Mouse (Mus musculus): ENCODE measurements around the gene Pde9a. TPM values are rescaled to one million over a fixed set of nuclear protein-coding genes. Genes with fewer than 3 reads are reported as not detected.

The Pde9a gene
- 0.14 TPM for polyA plus RNA-seq (2012; fragmentation: generic; extraction: Trizol)

DNA sequence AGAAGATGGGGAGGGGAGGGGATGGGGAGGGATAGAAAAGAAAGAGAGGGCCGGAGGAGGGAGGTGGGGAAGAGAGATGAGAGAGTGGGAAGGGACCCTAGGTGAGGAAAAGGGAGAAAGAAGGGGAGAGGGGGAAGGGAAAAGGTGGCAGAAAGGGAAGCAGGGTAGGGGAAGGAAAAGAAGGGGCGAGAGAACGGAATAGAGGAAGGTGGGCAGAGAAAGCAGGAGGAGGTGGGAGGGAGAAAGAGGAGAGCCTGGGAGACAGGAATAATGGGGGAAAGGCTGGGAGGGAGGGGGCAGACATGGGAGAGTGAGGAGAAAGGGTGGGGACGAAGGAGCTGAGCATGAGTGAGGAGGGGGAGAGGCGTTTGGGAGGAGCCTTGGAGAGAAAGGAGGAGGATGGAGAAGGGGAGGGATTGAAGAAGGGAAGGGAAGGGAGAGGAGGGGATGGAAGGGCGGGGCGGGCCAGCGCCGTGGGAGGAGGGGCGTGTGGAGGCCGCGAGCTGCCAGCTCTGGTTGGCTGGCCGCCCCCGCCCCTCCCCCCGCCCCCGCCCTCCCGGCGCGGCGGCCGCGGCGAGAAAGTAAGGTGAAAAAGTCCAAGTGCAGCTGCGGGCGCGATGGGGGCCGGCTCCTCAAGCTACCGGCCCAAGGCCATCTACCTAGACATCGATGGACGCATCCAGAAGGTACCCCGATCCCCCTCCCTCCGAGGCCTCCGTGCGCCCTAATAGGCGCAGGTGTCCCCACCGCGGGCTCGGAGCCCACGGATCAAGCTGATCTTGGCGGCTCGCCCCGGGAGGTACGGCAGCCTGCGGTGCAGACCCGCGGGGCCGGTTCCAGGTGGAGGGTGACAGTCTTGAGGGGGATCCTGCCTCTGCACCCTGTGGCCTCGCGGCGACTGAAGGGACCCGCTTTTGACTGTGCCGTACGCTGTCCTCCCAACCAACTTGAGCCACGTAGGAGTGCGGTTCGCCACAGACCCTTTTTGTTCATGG lies at the start of gene Pde9a:
Gene Pde9a (plus strand): TSS at position 540 of the 995 bp plus-strand sequence.
- Histone ChIP-seq H3K27me3 (ENCODE audit: control insufficient read depth, insufficient read depth, insufficient read length) (peaks cover 24% of the 10 kb centered on the region), H3K79me2 (ENCODE audit: control insufficient read depth, insufficient read depth) (no peaks in the 10 kb centered on the region), H3K36me3 (ENCODE audit: control insufficient read depth, insufficient read depth) (no peaks in the 10 kb centered on the region), H3K4me2 (ENCODE audit: low read depth) (peak within 1 kb of the TSS; percentile 12), H3ac (ENCODE audit: control insufficient read depth, insufficient read length) (no peak within 1 kb of the TSS), H3K4me3 (no peak within 1 kb of the TSS)
- no peak for TF ChIP-seq SRF (IDR thresholded peaks at IDR 0.05; ENCODE audit: control insufficient read depth, insufficient read length, low read depth)
- TF ChIP-seq POLR2AphosphoS2 (IDR thresholded peaks at IDR 0.05; ENCODE audit: insufficient read length, low read depth), result no peak
- TF ChIP-seq USF1 (IDR thresholded peaks at IDR 0.05; ENCODE audit: low read depth), result no peak
- no peak for TF ChIP-seq CEBPB (IDR thresholded peaks at IDR 0.05; ENCODE audit: insufficient read depth, poor library complexity, severe bottlenecking)
- TF ChIP-seq TCF3 (IDR thresholded peaks at IDR 0.05; ENCODE audit: insufficient read length, low read depth), result no peak
- no peak for TF ChIP-seq MAX (IDR thresholded peaks at IDR 0.05; ENCODE audit: low read depth)
- no peak for TF ChIP-seq TCF12 (IDR thresholded peaks at IDR 0.05; ENCODE audit: insufficient read depth, poor library complexity, severe bottlenecking)
- no peak for TF ChIP-seq E2F4 (IDR thresholded peaks at IDR 0.05; ENCODE audit: insufficient read depth)
- TF ChIP-seq REST (IDR thresholded peaks at IDR 0.05; ENCODE audit: insufficient read depth, insufficient read length), result no peak

DNA sequence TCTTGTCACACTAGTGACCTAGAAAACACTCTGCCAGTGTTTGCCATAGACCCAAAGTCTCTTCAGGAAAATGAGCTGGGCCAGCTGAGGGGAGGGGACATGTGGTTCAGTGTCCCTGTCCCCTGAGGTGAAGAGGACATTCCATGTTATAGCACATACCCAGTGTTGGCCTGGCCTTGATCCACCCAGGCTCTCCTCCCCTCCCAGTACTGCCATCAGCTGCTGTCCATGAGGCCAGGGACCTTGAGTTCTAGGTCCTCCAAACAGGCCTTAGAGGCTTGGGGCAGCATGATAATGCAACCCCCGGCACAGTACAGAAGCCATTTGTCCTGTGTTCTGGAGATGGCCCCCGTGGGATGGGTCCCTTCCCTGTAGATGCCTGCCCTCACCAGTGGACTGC lies 46.2 kb upstream of the Pde9a start:
- Histone ChIP-seq H3K36me3 (ENCODE audit: control insufficient read depth, insufficient read depth) (no peaks in the 10 kb centered on the region), H3K4me3 (no peak overlapping the region), H3K27me3 (ENCODE audit: control insufficient read depth, insufficient read depth, insufficient read length) (peaks cover 50% of the 10 kb centered on the region), H3K4me2 (ENCODE audit: low read depth) (no peak overlapping the region), H3ac (ENCODE audit: control insufficient read depth, insufficient read length) (no peak overlapping the region), H3K79me2 (ENCODE audit: control insufficient read depth, insufficient read depth) (no peaks in the 10 kb centered on the region)
- TF ChIP-seq MYOG (IDR thresholded peaks at IDR 0.05; ENCODE audit: control insufficient read depth in 1 of 3, insufficient read depth in 1 of 3, insufficient read length in 2 of 3, low read depth in 2 of 3), result no peak
- TF ChIP-seq MAX (IDR thresholded peaks at IDR 0.05; ENCODE audit: low read depth), result no peak
- TF ChIP-seq REST (IDR thresholded peaks at IDR 0.05; ENCODE audit: insufficient read depth, insufficient read length), result no peak

DNA sequence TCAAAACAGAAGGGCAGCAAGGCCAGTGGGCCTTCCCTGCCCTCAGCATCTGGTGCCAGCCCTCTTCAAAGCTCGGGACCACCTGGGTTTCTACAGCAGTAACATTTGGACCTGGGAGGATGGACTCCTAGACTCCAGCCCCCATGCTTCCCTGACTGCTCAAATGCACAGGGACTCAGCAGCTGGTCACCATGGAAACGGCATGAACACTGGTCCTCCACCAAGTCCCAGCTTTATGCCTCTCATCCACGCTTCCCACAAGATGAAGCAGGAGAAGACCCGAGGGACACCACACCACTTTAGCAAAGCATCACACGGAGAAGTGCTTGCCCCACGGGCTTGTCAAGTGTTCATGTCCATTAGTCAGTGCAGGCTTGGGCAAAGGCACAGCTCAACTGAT lies 43.8 kb upstream of the Pde9a start:
- Histone ChIP-seq H3K27me3 (ENCODE audit: control insufficient read depth, insufficient read depth, insufficient read length) (peaks cover 48% of the 10 kb centered on the region), H3K36me3 (ENCODE audit: control insufficient read depth, insufficient read depth) (no peaks in the 10 kb centered on the region), H3K79me2 (ENCODE audit: control insufficient read depth, insufficient read depth) (no peaks in the 10 kb centered on the region), H3K4me2 (ENCODE audit: low read depth) (no peak overlapping the region), H3ac (ENCODE audit: control insufficient read depth, insufficient read length) (no peak overlapping the region), H3K4me3 (no peak overlapping the region)
- no peak for TF ChIP-seq REST (IDR thresholded peaks at IDR 0.05; ENCODE audit: insufficient read depth, insufficient read length)
- TF ChIP-seq E2F4 (IDR thresholded peaks at IDR 0.05; ENCODE audit: insufficient read depth), result no peak
- TF ChIP-seq TCF12 (IDR thresholded peaks at IDR 0.05; ENCODE audit: insufficient read depth, poor library complexity, severe bottlenecking), result no peak
- no peak for TF ChIP-seq CEBPB (IDR thresholded peaks at IDR 0.05; ENCODE audit: insufficient read depth, poor library complexity, severe bottlenecking)
- TF ChIP-seq USF1 (IDR thresholded peaks at IDR 0.05; ENCODE audit: low read depth), result no peak

DNA sequence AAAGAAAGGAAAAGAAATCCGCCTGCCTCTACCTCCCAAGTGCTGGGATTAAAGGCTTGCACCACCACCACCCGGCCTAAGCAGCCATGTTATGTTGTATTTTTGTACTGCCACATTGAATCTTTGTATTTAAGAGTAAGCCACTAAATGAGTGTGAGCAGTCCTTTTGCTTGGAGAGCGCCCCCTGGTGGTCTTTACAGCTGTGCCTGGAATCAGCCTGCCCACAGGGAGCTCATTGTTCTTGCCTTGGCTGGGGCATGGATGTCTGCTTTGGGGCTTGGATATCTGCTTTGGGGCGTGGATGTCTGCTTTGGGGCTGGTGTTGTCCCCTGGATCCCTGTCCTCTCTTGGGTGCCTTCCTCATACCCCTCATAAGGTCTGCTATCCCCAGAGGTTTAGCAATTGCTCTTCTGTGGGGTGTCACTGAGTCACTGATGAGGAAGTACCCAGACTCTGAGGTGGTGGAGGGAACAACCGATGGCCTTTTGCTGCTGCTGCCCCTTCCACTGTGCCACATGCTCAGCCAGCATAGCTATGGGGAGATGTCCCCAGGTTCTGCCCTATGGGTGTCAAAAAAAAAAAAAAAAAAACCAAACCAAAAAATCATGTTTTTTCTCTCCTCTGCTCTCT lies 41.7 kb upstream of the Pde9a start:
- Histone ChIP-seq H3K27me3 (ENCODE audit: control insufficient read depth, insufficient read depth, insufficient read length) (peaks cover 48% of the 10 kb centered on the region), H3K36me3 (ENCODE audit: control insufficient read depth, insufficient read depth) (no peaks in the 10 kb centered on the region), H3K4me2 (ENCODE audit: low read depth) (no peak overlapping the region), H3ac (ENCODE audit: control insufficient read depth, insufficient read length) (no peak overlapping the region), H3K79me2 (ENCODE audit: control insufficient read depth, insufficient read depth) (no peaks in the 10 kb centered on the region), H3K4me3 (no peak overlapping the region)
- TF ChIP-seq USF1 (IDR thresholded peaks at IDR 0.05; ENCODE audit: low read depth), result no peak

DNA sequence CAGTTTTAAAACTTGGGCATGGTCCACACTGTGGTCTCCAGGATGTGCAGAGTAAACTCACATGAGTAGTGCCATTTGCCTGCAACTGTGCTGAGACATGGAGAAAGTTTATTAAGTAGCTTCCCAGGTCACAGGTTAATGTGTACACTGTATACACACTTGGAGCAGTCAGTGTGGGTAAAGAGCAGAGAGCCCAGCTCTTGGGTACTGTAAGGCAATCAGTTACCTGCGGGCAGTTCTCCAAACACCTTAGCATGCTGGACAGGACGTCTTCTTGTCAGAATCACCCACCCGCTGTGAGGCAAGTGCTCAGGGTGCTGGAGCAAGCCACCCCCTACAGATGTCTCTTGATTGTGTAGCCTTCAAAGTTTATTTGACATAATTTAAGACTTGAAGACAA lies 41.2 kb upstream of the Pde9a start:
- Histone ChIP-seq H3ac (ENCODE audit: control insufficient read depth, insufficient read length) (no peak overlapping the region), H3K4me2 (ENCODE audit: low read depth) (no peak overlapping the region), H3K79me2 (ENCODE audit: control insufficient read depth, insufficient read depth) (no peaks in the 10 kb centered on the region), H3K4me3 (no peak overlapping the region), H3K27me3 (ENCODE audit: control insufficient read depth, insufficient read depth, insufficient read length) (peaks cover 48% of the 10 kb centered on the region), H3K36me3 (ENCODE audit: control insufficient read depth, insufficient read depth) (no peaks in the 10 kb centered on the region)
- TF ChIP-seq POLR2AphosphoS2 (IDR thresholded peaks at IDR 0.05; ENCODE audit: insufficient read length, low read depth) (no peak), REST (IDR thresholded peaks at IDR 0.05; ENCODE audit: insufficient read depth, insufficient read length) (no peak), TCF12 (IDR thresholded peaks at IDR 0.05; ENCODE audit: insufficient read depth, poor library complexity, severe bottlenecking) (no peak), E2F4 (IDR thresholded peaks at IDR 0.05; ENCODE audit: insufficient read depth) (no peak), TCF3 (IDR thresholded peaks at IDR 0.05; ENCODE audit: insufficient read length, low read depth) (no peak), MYOD1 (IDR thresholded peaks at IDR 0.05; ENCODE audit: control insufficient read depth in 1 of 3, insufficient read length in 2 of 3, low read depth in 2 of 3) (no peak), USF1 (IDR thresholded peaks at IDR 0.05; ENCODE audit: low read depth) (no peak), CEBPB (IDR thresholded peaks at IDR 0.05; ENCODE audit: insufficient read depth, poor library complexity, severe bottlenecking) (no peak), SRF (IDR thresholded peaks at IDR 0.05; ENCODE audit: control insufficient read depth, insufficient read length, low read depth) (no peak), MAX (IDR thresholded peaks at IDR 0.05; ENCODE audit: low read depth) (no peak), MYOG (IDR thresholded peaks at IDR 0.05; ENCODE audit: control insufficient read depth in 1 of 3, insufficient read depth in 1 of 3, insufficient read length in 2 of 3, low read depth in 2 of 3) (no peak), POLR2A (IDR thresholded peaks at IDR 0.05; ENCODE audit: insufficient read length, low read depth) (no peak)

All from myocyte (in vitro differentiated cells).